15 mouse cellular contexts compared by ENCODE assay signal in genomic region chr15:63191731-63192130, GRCm38 (mm10).
"Had no signal": no experiment of that assay in that cellular context is flagged by ENCODE, and none has a peak within 500 bp of the region (broad histone marks: within the 10 kb centered on the region; RNA-seq: fewer than 3 reads in every experiment).

No protein-coding gene starts in this region.

- H3K27ac ChIP-seq: lung, embryonic 15.5 days; macrophage; midbrain, embryonic 13.5 days; midbrain, embryonic 15.5 days; neural tube, embryonic 12.5 days; stomach, embryonic 15.5 days; stomach, postnatal 0 days had no signal

- DNase-seq: lung, adult 2 months; lung, postnatal 14 days; lung, postnatal 36 days; right cerebral cortex, postnatal 14 days; thymus, adult 2 months; thymus, postnatal 25 days; thymus, postnatal 4 days had no signal

- H3K4me3 ChIP-seq: lung, embryonic 15.5 days; megakaryocyte, embryonic 14.5 days; midbrain, embryonic 13.5 days; midbrain, embryonic 15.5 days; neural tube, embryonic 12.5 days; stomach, embryonic 15.5 days had no signal
